Mouse (Mus musculus) spleen, embryonic (tissue): ENCODE data around the gene Cacng1.

Experiments
- CTCF ChIA-PET: fragments of 350-600 bp; sonication (Branson Sonifier 250); formaldehyde crosslinking; loops from one replicate; lab custom pipeline; 2022; lab: Charles Lee

Cacng1 gene

GRCm38 (mm10) chr11:107716332-107716938 is at the start of gene Cacng1:
Cacng1 (minus strand) TSS chr11:107716522.
- CTCF ChIA-PET = no interaction called here

- CTCF ChIA-PET = no interaction called here
These were observed 46.6 kb upstream of the Cacng1 start for GRCm38 (mm10) chr11:107762688-107763460.

DNA sequence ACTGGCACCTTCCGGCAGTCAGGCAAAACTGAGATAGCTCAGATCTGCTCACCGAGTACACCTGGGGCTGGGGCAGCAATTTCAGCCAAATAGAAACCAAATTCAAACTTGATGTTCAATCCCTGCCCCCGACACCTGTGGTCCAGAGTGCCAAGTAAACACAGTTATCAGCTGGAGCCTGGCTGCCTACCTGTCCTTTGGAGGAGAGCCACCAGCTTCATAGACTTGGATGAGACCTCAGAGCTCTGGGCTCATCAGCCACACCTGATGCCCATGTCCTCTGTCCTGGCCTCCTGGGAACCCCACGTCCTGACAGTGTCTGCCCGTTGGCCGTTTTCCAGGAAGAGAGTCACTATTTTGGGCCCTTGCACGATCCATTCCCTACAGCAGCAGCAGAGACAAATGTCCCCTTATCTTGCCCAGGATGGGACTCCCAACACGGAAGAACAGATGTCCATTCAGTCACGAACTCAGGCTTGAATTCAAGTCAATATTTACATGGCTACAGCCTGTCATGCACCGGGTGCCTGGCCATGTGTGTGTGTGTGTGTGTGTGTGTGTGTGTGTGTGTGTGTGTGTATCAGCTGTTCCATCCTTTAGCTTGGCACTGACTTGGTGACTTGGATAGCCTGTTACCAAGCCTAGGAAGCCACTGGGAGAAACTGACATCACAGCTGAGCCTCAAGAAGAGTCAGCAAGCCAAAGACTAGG is 45.6 kb upstream of the Cacng1 start:
- CTCF ChIA-PET = no interaction called here

- CTCF ChIA-PET = no interaction called here
These were observed 43.7 kb upstream of the Cacng1 start for GRCm38 (mm10) chr11:107760001-107760400.

GRCm38 (mm10) chr11:107759516-107759915 is 43.2 kb upstream of the Cacng1 start:
- CTCF ChIA-PET = no interaction called here

GRCm38 (mm10) chr11:107749114-107749513 is 32.8 kb upstream of the Cacng1 start:
- CTCF ChIA-PET = no interaction called here

DNA sequence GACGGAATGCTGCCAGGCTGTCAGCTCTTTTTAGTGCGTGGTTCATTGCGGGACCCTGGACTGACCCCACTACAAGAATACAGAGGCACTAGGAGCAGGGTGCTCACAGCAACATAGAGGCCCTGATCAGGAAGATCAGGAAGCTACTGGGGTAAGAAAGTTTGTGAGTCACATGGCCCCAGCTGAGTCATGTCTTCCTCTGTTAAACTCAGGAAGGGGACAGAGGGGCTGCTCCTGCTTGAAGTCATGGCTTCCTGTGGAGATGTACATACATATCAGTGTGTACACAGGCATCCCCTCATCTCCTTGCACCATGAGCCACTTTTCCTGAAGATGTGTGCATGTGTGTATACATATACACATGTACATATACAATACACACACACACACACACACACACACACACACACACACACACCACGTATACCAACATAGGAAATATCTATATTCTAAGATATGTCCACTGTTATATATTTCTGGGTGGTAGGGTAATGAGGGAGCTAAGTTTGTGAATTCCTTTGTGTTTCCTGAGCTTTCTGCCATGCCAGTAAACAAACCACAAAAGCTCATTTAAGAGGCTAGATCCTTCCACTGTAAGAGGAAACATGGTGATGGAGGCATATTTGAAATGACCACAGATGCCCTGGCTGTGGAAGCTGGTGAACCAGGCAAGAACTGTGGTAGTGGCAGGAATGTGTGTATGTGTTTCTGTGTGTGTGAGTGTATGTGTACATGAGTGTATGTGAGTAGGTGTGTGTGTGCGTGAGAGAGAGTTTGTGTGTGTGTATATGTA is 32.1 kb upstream of the Cacng1 start:
- CTCF ChIA-PET = no interaction called here

GRCm38 (mm10) chr11:107743100-107743499 is 26.8 kb upstream of the Cacng1 start:
- CTCF ChIA-PET = no interaction called here

DNA sequence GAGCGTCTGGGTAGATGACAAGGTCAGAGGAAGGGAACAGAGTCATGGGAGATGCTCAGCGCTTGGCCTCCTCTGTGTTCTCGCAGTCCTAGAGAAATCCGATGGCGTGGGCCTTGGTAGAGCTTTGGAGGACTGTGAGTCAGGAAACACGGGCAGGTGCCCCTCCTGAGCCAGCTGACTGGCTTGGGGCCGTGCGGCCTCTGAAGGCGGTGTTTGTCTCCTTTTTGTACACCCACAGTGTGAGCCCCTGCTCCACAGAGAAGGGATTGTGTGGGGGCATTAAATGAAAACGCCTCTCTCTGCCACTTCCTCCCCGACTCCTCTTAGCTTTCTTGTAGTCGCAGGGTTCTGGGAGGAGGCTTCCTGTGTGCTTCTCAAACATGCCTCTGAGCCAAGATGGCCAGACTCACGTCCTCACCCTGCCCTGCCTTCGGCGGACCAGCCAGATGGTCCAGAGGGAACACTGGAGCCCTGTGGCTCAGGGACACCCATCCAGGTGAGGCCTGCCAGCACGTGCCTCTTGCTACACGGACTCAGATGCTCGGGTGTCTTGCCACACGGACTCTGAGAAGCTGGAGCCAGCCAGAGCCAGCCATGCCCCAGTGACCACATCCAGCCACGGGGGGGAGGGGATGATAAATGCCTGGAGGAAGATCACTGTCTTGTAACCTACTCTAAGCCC is 22.2 kb upstream of the Cacng1 start:
- CTCF ChIA-PET = no interaction called here

- CTCF ChIA-PET = no interaction called here
These were observed 21.6 kb upstream of the Cacng1 start for GRCm38 (mm10) chr11:107737886-107738285.

GRCm38 (mm10) chr11:107734133-107734532 is 17.8 kb upstream of the Cacng1 start:
- CTCF ChIA-PET = no interaction called here

DNA sequence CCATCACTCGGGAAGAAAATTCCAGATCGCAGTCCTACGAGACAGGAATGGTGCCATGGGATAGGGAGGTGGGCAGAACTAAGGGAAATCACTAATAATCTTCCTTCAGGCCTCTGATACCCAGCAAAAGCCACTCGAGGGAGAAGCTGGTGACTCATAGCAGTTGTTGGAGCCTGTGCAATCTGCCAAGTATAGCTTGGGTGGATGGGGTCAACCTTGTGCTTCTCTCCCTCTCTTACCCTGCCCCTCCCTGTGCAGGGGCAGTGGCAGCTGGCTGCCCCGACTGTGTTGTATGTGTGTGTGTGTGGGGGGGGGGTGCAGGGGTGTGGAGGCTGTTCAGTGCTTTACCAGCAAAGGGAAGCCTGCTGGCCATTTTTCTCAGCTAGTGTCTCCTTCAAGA is 15.2 kb upstream of the Cacng1 start:
- CTCF ChIA-PET = no interaction called here

DNA sequence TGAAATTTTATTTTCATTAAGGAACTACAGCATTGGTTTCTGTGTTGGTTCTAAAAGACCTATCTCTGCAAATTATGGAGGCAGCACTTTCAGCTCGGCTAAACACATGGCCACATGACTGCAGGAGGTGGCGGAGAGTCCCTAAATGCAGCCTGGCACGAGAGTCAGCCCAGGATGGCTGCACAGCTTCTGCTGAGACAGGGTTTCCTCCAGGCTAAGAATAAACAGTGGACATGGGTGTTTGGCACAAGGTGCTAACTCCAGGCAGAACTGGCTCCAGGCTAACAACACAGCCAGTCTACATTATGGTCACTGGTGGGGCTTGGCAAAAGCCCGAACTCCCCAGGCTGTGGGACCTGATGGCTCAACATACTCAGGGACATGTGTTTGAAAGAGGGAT is 14.6 kb upstream of the Cacng1 start:
- CTCF ChIA-PET = no interaction called here

- CTCF ChIA-PET = no interaction called here
These were observed 12.8 kb upstream of the Cacng1 start for GRCm38 (mm10) chr11:107729141-107729540.

- CTCF ChIA-PET = no interaction called here
These were observed 11.9 kb upstream of the Cacng1 start for GRCm38 (mm10) chr11:107728073-107728863.

DNA sequence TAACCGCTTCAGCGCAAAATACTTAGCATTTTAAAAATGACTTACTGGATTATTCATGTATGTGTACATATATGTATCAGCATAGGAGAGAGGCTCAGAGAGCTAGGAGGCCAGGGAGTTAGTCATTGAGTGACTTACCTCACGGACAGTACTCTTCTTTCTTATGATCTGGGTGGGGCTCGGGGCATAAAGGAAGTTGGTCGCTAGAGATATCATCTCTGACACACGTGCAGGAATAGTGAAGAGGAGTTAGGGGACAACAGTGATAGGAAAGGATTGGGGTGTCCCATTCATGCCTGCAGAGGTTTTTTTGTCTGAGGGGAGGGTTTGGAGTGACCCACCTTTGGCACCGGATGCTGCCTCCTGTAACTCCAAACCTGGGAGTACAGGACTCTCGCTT is 8.3 kb upstream of the Cacng1 start:
- CTCF ChIA-PET = no interaction called here

DNA sequence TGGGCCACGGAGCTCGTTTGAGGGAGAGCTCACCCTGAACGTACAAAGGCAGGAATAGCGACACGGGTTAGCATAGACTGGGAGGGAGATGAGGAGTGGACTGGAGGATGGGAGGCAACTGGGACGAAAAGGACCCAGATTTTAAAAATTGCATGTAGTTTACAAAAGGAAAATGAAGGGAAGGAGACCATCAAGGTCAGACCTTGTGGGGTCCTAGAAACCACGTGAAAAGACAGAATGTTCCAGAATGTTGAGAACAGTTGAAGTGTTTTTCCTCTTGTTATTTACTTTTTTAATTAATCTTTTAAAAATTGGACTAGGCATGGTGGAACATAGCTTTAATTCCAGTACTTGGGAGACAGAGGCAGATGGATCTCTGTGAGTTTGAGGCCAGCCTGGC is 4.7 kb upstream of the Cacng1 start:
- CTCF ChIA-PET = no interaction called here

DNA sequence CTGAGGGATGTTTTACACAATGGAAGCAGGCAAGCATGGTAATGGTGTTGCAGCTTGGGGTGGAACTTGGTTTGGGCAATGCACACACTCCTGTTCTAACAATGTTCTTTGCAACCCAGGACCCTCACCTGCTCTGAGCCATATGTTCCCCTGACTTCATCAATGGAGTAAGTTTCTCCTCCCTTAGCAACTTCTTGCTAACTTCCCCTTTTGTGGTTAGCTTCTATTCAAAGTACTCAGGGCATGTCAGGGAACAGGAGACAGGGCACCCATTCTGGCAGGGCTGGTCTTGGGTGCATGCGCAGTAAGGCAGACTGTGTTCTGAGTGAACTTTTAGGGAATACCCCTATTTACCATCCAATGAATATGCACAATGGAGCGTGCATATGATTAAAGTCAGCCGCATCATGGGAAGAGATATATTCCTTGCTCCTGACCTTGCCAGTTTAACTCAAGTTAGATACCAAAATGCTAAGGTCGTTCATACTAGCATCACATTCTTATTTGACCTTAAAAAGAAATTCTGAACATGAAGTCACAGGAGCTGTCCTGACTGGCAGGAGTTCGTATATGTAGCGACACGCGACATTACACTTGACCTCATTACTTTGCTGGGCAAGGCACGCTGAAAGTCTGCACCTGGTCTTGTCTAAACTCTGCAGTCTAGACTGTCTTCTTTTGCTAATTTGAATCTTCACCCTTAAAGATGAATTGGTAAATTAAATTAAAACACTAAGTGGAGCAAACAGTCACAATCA is 4.1 kb upstream of the Cacng1 start:
- CTCF ChIA-PET = no interaction called here

DNA sequence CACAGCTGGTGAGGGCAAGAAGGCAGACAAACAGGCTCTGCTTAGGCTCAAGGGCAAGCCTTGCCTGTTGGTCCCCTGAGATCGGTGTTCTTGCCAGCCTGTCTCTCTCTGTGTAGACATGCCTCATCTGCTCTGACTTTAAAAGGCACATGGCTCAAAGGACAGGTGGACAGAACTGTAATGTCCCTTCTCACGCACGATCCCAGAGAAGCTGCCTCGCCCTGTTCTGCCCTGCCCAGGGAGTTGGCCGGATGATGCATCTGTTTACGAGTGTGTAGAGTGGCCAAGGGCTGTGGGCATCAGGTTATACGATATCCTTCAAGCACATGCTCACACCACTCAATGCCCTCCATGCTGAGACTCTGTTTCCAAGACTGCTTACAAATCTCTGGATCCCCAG is 2.0 kb downstream of the Cacng1 start:
- CTCF ChIA-PET = no interaction called here

DNA sequence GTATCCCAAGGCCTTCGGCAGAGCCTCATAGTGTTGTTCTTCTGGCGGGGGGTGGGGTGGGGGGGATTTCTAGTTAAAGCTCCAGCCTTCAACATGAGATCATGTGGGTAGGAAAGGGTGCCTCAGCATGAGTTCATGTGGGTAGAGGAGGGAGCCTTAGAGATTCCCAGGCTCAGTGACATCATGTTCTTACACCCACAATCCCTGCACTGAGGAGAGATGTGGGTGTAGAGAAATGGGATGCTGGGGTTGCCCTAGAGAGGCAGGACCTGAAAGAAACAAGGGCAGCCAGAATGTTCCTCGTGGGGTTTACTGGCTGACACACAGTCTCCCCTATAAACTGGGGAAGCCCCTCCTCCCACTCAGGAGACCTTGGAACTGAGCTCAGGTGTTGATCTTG is 5.9 kb downstream of the Cacng1 start:
- CTCF ChIA-PET = no interaction called here
